Mouse (Mus musculus) heart, embryonic 10.5 days (tissue): ENCODE measurements around the gene Cxcl1. TPM values are rescaled to one million over a fixed set of nuclear protein-coding genes. Genes with fewer than 3 reads are reported as not detected.
"Not testable (repeated sequence)": the region's sequence is repeated elsewhere in the genome, so short reads cannot be mapped to it uniquely, and the experiment has no call there.

ENCODE experiments used
- DNase-seq: peaks from one replicate; pipeline ENCODE4 v3.0.0-alpha.2; 2017; ENCODE audit warnings: low spot score
- H3K27ac ChIP-seq: fragments of 300-500 bp; sonication (generic); 2 replicates; pipeline ENCODE4 v1.5.1; 2016; ENCODE audit warnings: mild to moderate bottlenecking
- H3K27me3 ChIP-seq: fragments of 300-500 bp; sonication (generic); 2 replicates; pipeline ENCODE4 v1.6.1; 2016; ENCODE audit warnings: mild to moderate bottlenecking; ENCODE audit not compliant: poor library complexity, insufficient read depth, severe bottlenecking
- H3K36me3 ChIP-seq: fragments of 300-500 bp; sonication (generic); 2 replicates; pipeline ENCODE4 v1.6.1; 2016; ENCODE audit warnings: mild to moderate bottlenecking, moderate library complexity
- H3K4me1 ChIP-seq: fragments of 300-500 bp; sonication (generic); 2 replicates; pipeline ENCODE4 v1.6.1; 2016; ENCODE audit warnings: mild to moderate bottlenecking
- H3K4me3 ChIP-seq: fragments of 300-500 bp; sonication (generic); 2 replicates; pipeline ENCODE4 v1.5.1; 2016; ENCODE audit warnings: mild to moderate bottlenecking, moderate library complexity
- H3K9me3 ChIP-seq: fragments of 300-500 bp; sonication (generic); 2 replicates; pipeline ENCODE4 v1.6.1; 2016; ENCODE audit warnings: mild to moderate bottlenecking, moderate library complexity
- WGBS: fragments of 180-500 bp; shearing (Covaris S2); methylation state at CpG from one replicate; pipeline ENCODE4 v1.1.7; 2016; 5-methylcytosine and 5-hydroxymethylcytosine counted together
- polyA plus RNA-seq: library from polyadenylated mRNA; unstranded; fragments of >200 nt; fragmentation: Nextera tagmentation; extraction: Ambion mirVana; gene quantifications from 2 replicates; pipeline ENCODE4 v1.2.1, GENCODE M21; 2016

Gene Cxcl1
- 0.24 TPM in 1 of 2 replicates, not detected in the other for polyA plus RNA-seq

- 11% methylated on average over 30 of the region's 30 CpGs for WGBS
These were observed at the start of gene Cxcl1 for GRCm38 (mm10) chr5:90890519-90891463. Gene Cxcl1, plus strand, starts transcription at chr5:90891241.

GRCm38 (mm10) chr5:90843891-90844290, 47.1 kb upstream of the Cxcl1 start:
- Histone ChIP-seq H3K4me3 (no peak overlapping the region), H3K27ac (no peak overlapping the region), H3K4me1 (no peaks in the 10 kb centered on the region), H3K27me3 (no peaks in the 10 kb centered on the region), H3K9me3 (no peaks in the 10 kb centered on the region), H3K36me3 (no peaks in the 10 kb centered on the region)
- 84% methylated on average over 3 of the region's 3 CpGs for WGBS
- DNase-seq, result no peak

More at GRCm38 (mm10) chr5:90890519-90891463, at the start of gene Cxcl1:
- 0 out of 2 replicates have a peak, but pooled peaks cover 4% of the 10 kb centered on the region for H3K4me1 ChIP-seq
- peak within 1 kb of the TSS; percentile 84 for H3K27ac ChIP-seq
- H3K27me3 ChIP-seq, result no peaks in the 10 kb centered on the region
- peak within 1 kb of the TSS; percentile 68 for H3K4me3 ChIP-seq
- peak; percentile 76 for DNase-seq
- no peaks in the 10 kb centered on the region for H3K9me3 ChIP-seq
- H3K36me3 ChIP-seq, result no peaks in the 10 kb centered on the region

GRCm38 (mm10) chr5:90850096-90850495, 40.9 kb upstream of the Cxcl1 start:
- H3K4me1 ChIP-seq, H3K36me3 ChIP-seq, H3K27me3 ChIP-seq, DNase-seq, H3K9me3 ChIP-seq, H3K4me3 ChIP-seq, H3K27ac ChIP-seq: not testable (repeated sequence)
- WGBS, result 88% methylated on average over 7 of the region's 7 CpGs

- not testable (repeated sequence) for H3K4me3 ChIP-seq, H3K36me3 ChIP-seq, H3K4me1 ChIP-seq, H3K27me3 ChIP-seq, DNase-seq, H3K27ac ChIP-seq, H3K9me3 ChIP-seq
- 88% methylated on average over 11 of the region's 11 CpGs for WGBS
These were observed 39.6 kb upstream of the Cxcl1 start for GRCm38 (mm10) chr5:90851391-90851790.

GRCm38 (mm10) chr5:90853206-90853605, 37.8 kb upstream of the Cxcl1 start:
- H3K27ac ChIP-seq, result no peak overlapping the region
- H3K4me1 ChIP-seq, result no peaks in the 10 kb centered on the region
- no peaks in the 10 kb centered on the region for H3K36me3 ChIP-seq
- H3K27me3 ChIP-seq, result no peaks in the 10 kb centered on the region
- DNase-seq, result no peak
- H3K9me3 ChIP-seq, result no peaks in the 10 kb centered on the region
- 77% methylated on average over 4 of the region's 4 CpGs for WGBS
- H3K4me3 ChIP-seq, result no peak overlapping the region

- no peak for DNase-seq
- Histone ChIP-seq H3K27ac (no peak overlapping the region), H3K4me3 (no peak overlapping the region), H3K4me1 (no peaks in the 10 kb centered on the region), H3K27me3 (no peaks in the 10 kb centered on the region), H3K36me3 (no peaks in the 10 kb centered on the region), H3K9me3 (no peaks in the 10 kb centered on the region)
- 88% methylated on average over 7 of the region's 7 CpGs for WGBS
These were observed 35.5 kb upstream of the Cxcl1 start for GRCm38 (mm10) chr5:90855308-90856230.

GRCm38 (mm10) chr5:90857463-90857862, 33.6 kb upstream of the Cxcl1 start:
- no peak overlapping the region for H3K4me3 ChIP-seq
- no peaks in the 10 kb centered on the region for H3K36me3 ChIP-seq
- H3K9me3 ChIP-seq, result no peaks in the 10 kb centered on the region
- no peaks in the 10 kb centered on the region for H3K27me3 ChIP-seq
- H3K4me1 ChIP-seq, result no peaks in the 10 kb centered on the region
- no peak for DNase-seq
- H3K27ac ChIP-seq, result no peak overlapping the region
- WGBS, result 60% methylated on average over 5 of the region's 5 CpGs

GRCm38 (mm10) chr5:90858429-90858828, 32.6 kb upstream of the Cxcl1 start:
- H3K9me3 ChIP-seq, result no peaks in the 10 kb centered on the region
- no peaks in the 10 kb centered on the region for H3K36me3 ChIP-seq
- no peak overlapping the region for H3K27ac ChIP-seq
- H3K4me1 ChIP-seq, result no peaks in the 10 kb centered on the region
- no peaks in the 10 kb centered on the region for H3K27me3 ChIP-seq
- 85% methylated on average over 2 of the region's 2 CpGs for WGBS
- H3K4me3 ChIP-seq, result no peak overlapping the region
- DNase-seq, result no peak

GRCm38 (mm10) chr5:90859031-90859430, 32.0 kb upstream of the Cxcl1 start:
- Histone ChIP-seq H3K9me3 (no peaks in the 10 kb centered on the region), H3K27me3 (no peaks in the 10 kb centered on the region), H3K36me3 (no peaks in the 10 kb centered on the region), H3K4me3 (no peak overlapping the region), H3K4me1 (no peaks in the 10 kb centered on the region), H3K27ac (no peak overlapping the region)
- 74% methylated on average over 3 of the region's 3 CpGs for WGBS
- no peak for DNase-seq

- H3K4me3 ChIP-seq, result no peak overlapping the region
- 80% methylated on average over 6 of the region's 6 CpGs for WGBS
- no peaks in the 10 kb centered on the region for H3K27me3 ChIP-seq
- H3K4me1 ChIP-seq, result no peaks in the 10 kb centered on the region
- H3K27ac ChIP-seq, result no peak overlapping the region
- H3K36me3 ChIP-seq, result no peaks in the 10 kb centered on the region
- H3K9me3 ChIP-seq, result no peaks in the 10 kb centered on the region
- no peak for DNase-seq
These were observed 29.1 kb upstream of the Cxcl1 start for GRCm38 (mm10) chr5:90861876-90862375.

GRCm38 (mm10) chr5:90866770-90867169, 24.3 kb upstream of the Cxcl1 start:
- no peaks in the 10 kb centered on the region for H3K27me3 ChIP-seq
- H3K9me3 ChIP-seq, result no peaks in the 10 kb centered on the region
- DNase-seq, result no peak
- H3K36me3 ChIP-seq, result no peaks in the 10 kb centered on the region
- no peak overlapping the region for H3K27ac ChIP-seq
- no peak overlapping the region for H3K4me3 ChIP-seq
- peaks cover 4% of the 10 kb centered on the region; the same call in 1 of the 2 replicates for H3K4me1 ChIP-seq

- Histone ChIP-seq H3K27me3 (no peaks in the 10 kb centered on the region), H3K27ac (no peak overlapping the region), H3K9me3 (no peaks in the 10 kb centered on the region), H3K4me1 (peaks cover 4% of the 10 kb centered on the region; the same call in 1 of the 2 replicates), H3K36me3 (no peaks in the 10 kb centered on the region), H3K4me3 (no peak overlapping the region)
- DNase-seq, result no peak
- WGBS, result 71% methylated on average over 7 of the region's 7 CpGs
These were observed 18.7 kb upstream of the Cxcl1 start for GRCm38 (mm10) chr5:90872377-90872776.
